Mouse (Mus musculus) thymus, adult 2 months (tissue): ENCODE measurements around the gene Vps4a.

Experiments
- CTCF ChIP-seq: fragments of 200-500 bp; IDR thresholded peaks from 2 replicates; pipeline ENCODE4 v1.5.1; 2012; ENCODE audit warnings: mild to moderate bottlenecking, control low read depth, low read length, moderate library complexity, borderline replicate concordance; ENCODE audit not compliant: control insufficient read depth, poor library complexity, insufficient read depth; ENCODE audit errors: extremely low read depth
- POLR2A ChIP-seq: fragments of 200-500 bp; IDR thresholded peaks from 2 replicates; pipeline ENCODE4 v1.6.1; 2012; ENCODE audit warnings: mild to moderate bottlenecking, low read length, control low read depth, moderate library complexity; ENCODE audit not compliant: control insufficient read depth, poor library complexity, insufficient read depth; ENCODE audit errors: extremely low read depth

GRCm38 (mm10) chr8:107036626-107037025 lies 5.6 kb downstream of the Vps4a start:
- no peak for TF ChIP-seq CTCF
- no peak for TF ChIP-seq POLR2A
